Mouse (Mus musculus) embryonic facial prominence, embryonic 15.5 days (tissue): Measurements from ENCODE around the gene Tor2a. TPM values are rescaled to one million over a fixed set of nuclear protein-coding genes. Genes with fewer than 3 reads are reported as not detected.

Source experiments
- ATAC-seq: fragments of 200-750 bp; cut with Nextera tagmentation; 2 replicates; pipeline ENCODE4 v1.8.0; 2017; ENCODE audit warnings: low read depth, moderate TSS enrichment; ENCODE audit not compliant: insufficient number of reproducible peaks, low FRiP score, low TSS enrichment
- H3K27ac ChIP-seq: fragments of 300-500 bp; sonication (generic); replicated peaks from 2 replicates; pipeline ENCODE4 v1.5.1; 2015; ENCODE audit warnings: mild to moderate bottlenecking, inconsistent platforms
- H3K27me3 ChIP-seq: fragments of 300-500 bp; sonication (generic); 2 replicates; pipeline ENCODE4 v1.6.1; 2015; ENCODE audit warnings: inconsistent platforms
- H3K36me3 ChIP-seq: fragments of 300-500 bp; sonication (generic); 2 replicates; pipeline ENCODE4 v1.6.1; 2015; ENCODE audit warnings: mild to moderate bottlenecking, inconsistent platforms
- H3K4me1 ChIP-seq: fragments of 300-500 bp; sonication (generic); 2 replicates; pipeline ENCODE4 v1.6.1; 2015; ENCODE audit warnings: inconsistent platforms
- H3K4me2 ChIP-seq: fragments of 300-500 bp; sonication (generic); replicated peaks from 2 replicates; pipeline ENCODE4 v1.6.1; 2015; ENCODE audit warnings: mild to moderate bottlenecking, inconsistent platforms
- H3K4me3 ChIP-seq: fragments of 300-500 bp; sonication (generic); replicated peaks from 2 replicates; pipeline ENCODE4 v1.5.1; 2015; ENCODE audit warnings: mild to moderate bottlenecking, inconsistent platforms
- H3K9ac ChIP-seq: fragments of 300-500 bp; sonication (generic); 2 replicates; pipeline ENCODE4 v1.6.1; 2015; ENCODE audit warnings: inconsistent platforms
- H3K9me3 ChIP-seq: fragments of 300-500 bp; sonication (generic); replicated peaks from 2 replicates; pipeline ENCODE4 v1.6.1; 2016; ENCODE audit warnings: inconsistent platforms
- WGBS: fragments of 180-500 bp; shearing (Covaris S2); methylation state at CpG from one replicate; pipeline ENCODE4 v1.1.7; 2015; 5-methylcytosine and 5-hydroxymethylcytosine counted together
- polyA plus RNA-seq: library from polyadenylated mRNA; unstranded; fragments of >200 nt; fragmentation: Nextera tagmentation; extraction: Ambion mirVana; gene quantifications from 2 replicates; pipeline ENCODE4 v1.2.1, GENCODE M21; 2015

Gene Tor2a
- polyA plus RNA-seq, 1 experiment from 2014 or later: 69.0 TPM

- peak overlapping the region; percentile 15; the same call in 1 of the 2 replicates for H3K4me2 ChIP-seq
- no peaks in the 10 kb centered on the region for H3K9me3 ChIP-seq
- no peak overlapping the region for H3K4me3 ChIP-seq
- no peaks in the 10 kb centered on the region for H3K36me3 ChIP-seq
- peak overlapping the region; percentile 74 for H3K27ac ChIP-seq
- H3K27me3 ChIP-seq: no peaks in the 10 kb centered on the region
- no peak overlapping the region for H3K9ac ChIP-seq
- 8% methylated on average over 11 of the region's 11 CpGs for whole genome bisulfite sequencing
- no peak for ATAC-seq
- H3K4me1 ChIP-seq: peaks cover 49% of the 10 kb centered on the region
Observed at GRCm38 (mm10) chr2:32730854-32731253, 26.2 kb upstream of the Tor2a start.

GRCm38 (mm10) chr2:32731911-32732310 lies 25.1 kb upstream of the Tor2a start:
- Histone ChIP-seq H3K4me3 (no peak overlapping the region), H3K27me3 (no peaks in the 10 kb centered on the region), H3K4me1 (peaks cover 48% of the 10 kb centered on the region), H3K4me2 (no peak overlapping the region), H3K36me3 (no peaks in the 10 kb centered on the region), H3K27ac (peak overlapping the region; percentile 45), H3K9ac (no peak overlapping the region), H3K9me3 (no peaks in the 10 kb centered on the region)
- 50% methylated on average over 4 of the region's 4 CpGs for WGBS
- no peak for ATAC-seq

GRCm38 (mm10) chr2:32732695-32733094 lies 24.3 kb upstream of the Tor2a start:
- H3K4me3 ChIP-seq: no peak overlapping the region
- WGBS: 66% methylated on average over 6 of the region's 6 CpGs
- no peaks in the 10 kb centered on the region for H3K27me3 ChIP-seq
- peaks cover 43% of the 10 kb centered on the region for H3K4me1 ChIP-seq
- no peak for ATAC-seq
- no peak overlapping the region for H3K9ac ChIP-seq
- no peak overlapping the region for H3K4me2 ChIP-seq
- no peaks in the 10 kb centered on the region for H3K9me3 ChIP-seq
- H3K27ac ChIP-seq: no peak overlapping the region
- H3K36me3 ChIP-seq: no peaks in the 10 kb centered on the region

DNA sequence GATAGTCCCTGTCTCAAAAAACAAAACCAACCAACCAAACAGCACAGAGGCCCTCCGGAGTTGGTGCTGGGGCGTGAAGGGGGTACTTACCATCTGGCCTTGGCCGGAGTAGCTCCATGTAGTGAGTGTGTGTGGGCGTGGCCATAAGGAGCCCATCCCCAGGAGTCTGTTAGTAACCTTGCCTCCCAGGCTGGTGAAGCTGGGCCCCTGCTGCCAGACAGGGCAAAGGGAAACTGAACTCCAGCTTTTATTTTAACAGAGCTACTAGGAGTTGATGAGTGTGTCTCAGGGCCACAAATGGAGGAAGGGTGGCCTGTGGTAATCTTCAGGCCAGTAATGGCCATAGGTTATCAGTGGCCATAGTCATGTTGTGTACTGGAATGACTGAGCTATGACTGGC lies 22.6 kb upstream of the Tor2a start:
- H3K27me3 ChIP-seq: no peaks in the 10 kb centered on the region
- no peaks in the 10 kb centered on the region for H3K36me3 ChIP-seq
- H3K4me1 ChIP-seq: peaks cover 32% of the 10 kb centered on the region
- no peak for ATAC-seq
- no peaks in the 10 kb centered on the region for H3K9me3 ChIP-seq
- 35% methylated on average over 4 of the region's 4 CpGs for WGBS
- no peak overlapping the region for H3K4me2 ChIP-seq
- H3K27ac ChIP-seq: 0 out of 2 replicates have a peak overlapping the region, but pooled peaks have one; percentile 14
- no peak overlapping the region for H3K9ac ChIP-seq
- H3K4me3 ChIP-seq: no peak overlapping the region

DNA sequence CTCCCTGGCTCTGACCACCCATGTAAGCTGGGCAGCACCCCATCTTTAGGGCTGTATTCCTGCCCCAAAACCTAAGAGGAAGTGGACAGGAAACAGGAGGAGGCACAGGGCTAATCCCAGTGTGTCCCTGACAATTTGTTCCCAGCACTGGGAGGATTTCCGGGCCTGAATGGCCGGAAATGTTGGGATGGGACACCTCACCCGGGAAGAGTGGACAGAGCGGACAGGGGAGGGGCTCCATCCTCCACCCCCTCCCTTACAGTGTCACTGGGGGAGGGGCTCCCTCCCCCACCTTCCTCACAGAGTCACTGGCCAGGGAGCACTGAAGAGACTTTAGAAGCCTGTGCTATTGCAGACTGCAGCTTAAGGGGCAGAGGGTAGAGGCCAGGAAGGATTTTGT lies 22.1 kb upstream of the Tor2a start:
- Histone ChIP-seq H3K27ac (no peak overlapping the region), H3K4me2 (no peak overlapping the region), H3K4me1 (peaks cover 31% of the 10 kb centered on the region), H3K9me3 (no peaks in the 10 kb centered on the region), H3K36me3 (no peaks in the 10 kb centered on the region), H3K27me3 (peaks cover 3% of the 10 kb centered on the region; the same call in 1 of the 2 replicates), H3K4me3 (no peak overlapping the region), H3K9ac (no peak overlapping the region)
- WGBS: 41% methylated on average over 4 of the region's 4 CpGs
- no peak for ATAC-seq

- Histone ChIP-seq H3K4me2 (no peak overlapping the region), H3K4me3 (no peak overlapping the region), H3K9me3 (no peaks in the 10 kb centered on the region), H3K36me3 (no peaks in the 10 kb centered on the region), H3K9ac (no peak overlapping the region), H3K27me3 (peaks cover 8% of the 10 kb centered on the region), H3K27ac (no peak overlapping the region), H3K4me1 (peaks cover 27% of the 10 kb centered on the region)
- WGBS: 45% methylated on average over 3 of the region's 3 CpGs
- ATAC-seq: no peak
Observed at GRCm38 (mm10) chr2:32736306-32736829, 20.7 kb upstream of the Tor2a start.

GRCm38 (mm10) chr2:32737008-32737407 lies 20.0 kb upstream of the Tor2a start:
- WGBS: 53% methylated on average over 6 of the region's 6 CpGs
- H3K4me1 ChIP-seq: peaks cover 29% of the 10 kb centered on the region
- no peaks in the 10 kb centered on the region for H3K36me3 ChIP-seq
- no peak for ATAC-seq
- H3K27ac ChIP-seq: no peak overlapping the region
- H3K9me3 ChIP-seq: no peaks in the 10 kb centered on the region
- H3K27me3 ChIP-seq: peaks cover 13% of the 10 kb centered on the region
- H3K4me3 ChIP-seq: no peak overlapping the region
- no peak overlapping the region for H3K9ac ChIP-seq
- H3K4me2 ChIP-seq: no peak overlapping the region

GRCm38 (mm10) chr2:32739311-32739710 lies 17.7 kb upstream of the Tor2a start:
- no peaks in the 10 kb centered on the region for H3K36me3 ChIP-seq
- peaks cover 20% of the 10 kb centered on the region for H3K27me3 ChIP-seq
- peaks cover 28% of the 10 kb centered on the region for H3K4me1 ChIP-seq
- no peaks in the 10 kb centered on the region for H3K9me3 ChIP-seq
- H3K4me2 ChIP-seq: no peak overlapping the region
- ATAC-seq: no peak
- no peak overlapping the region for H3K9ac ChIP-seq
- no peak overlapping the region for H3K27ac ChIP-seq
- no peak overlapping the region for H3K4me3 ChIP-seq
- WGBS: 64% methylated on average over 4 of the region's 4 CpGs

GRCm38 (mm10) chr2:32740916-32741272 lies 16.1 kb upstream of the Tor2a start, which contains the start of gene 6330409D20Rik:
6330409D20Rik (minus strand) TSS chr2:32741016.
- Histone ChIP-seq H3K9ac (peak within 1 kb of the TSS; percentile 23; the same call in 1 of the 2 replicates), H3K4me1 (peaks cover 19% of the 10 kb centered on the region), H3K36me3 (peaks cover 6% of the 10 kb centered on the region), H3K9me3 (no peaks in the 10 kb centered on the region), H3K4me3 (peak within 1 kb of the TSS; percentile 49), H3K27ac (no peak within 1 kb of the TSS), H3K4me2 (peak within 1 kb of the TSS; percentile 93), H3K27me3 (peaks cover 20% of the 10 kb centered on the region)
- ATAC-seq: no peak
- WGBS: 9% methylated on average over 11 of the region's 11 CpGs

GRCm38 (mm10) chr2:32741273-32742172 lies 15.5 kb upstream of the Tor2a start:
- Histone ChIP-seq H3K36me3 (peaks cover 12% of the 10 kb centered on the region), H3K4me2 (peak overlapping the region; percentile 93), H3K27ac (no peak overlapping the region), H3K9ac (peak overlapping the region; percentile 23; the same call in 1 of the 2 replicates), H3K27me3 (peaks cover 20% of the 10 kb centered on the region), H3K9me3 (no peaks in the 10 kb centered on the region), H3K4me1 (peaks cover 19% of the 10 kb centered on the region), H3K4me3 (peak overlapping the region; percentile 49)
- 5% methylated on average over 47 of the region's 58 CpGs for WGBS
- ATAC-seq: peak; percentile 55

DNA sequence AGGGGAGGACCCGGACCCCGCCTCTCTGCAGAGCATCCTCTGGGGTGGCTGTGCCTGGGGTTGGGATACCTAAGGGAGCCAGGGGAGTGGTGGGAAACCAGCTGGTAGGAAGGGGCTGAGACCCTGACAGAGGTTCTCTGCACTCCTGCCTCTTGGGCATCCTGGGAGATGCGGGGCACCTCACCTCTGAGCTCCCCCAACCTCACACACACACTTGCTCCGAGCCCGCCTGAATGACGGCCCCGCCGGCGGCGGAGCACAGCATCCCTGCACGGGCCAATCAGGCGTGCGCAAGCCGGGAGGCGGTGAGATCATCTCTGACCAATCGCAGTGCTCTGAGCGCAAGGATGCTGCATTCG lies 14.9 kb upstream of the Tor2a start:
- H3K27me3 ChIP-seq: peaks cover 20% of the 10 kb centered on the region
- H3K4me1 ChIP-seq: peaks cover 19% of the 10 kb centered on the region
- peak overlapping the region; percentile 49 for H3K4me3 ChIP-seq
- H3K27ac ChIP-seq: no peak overlapping the region
- ATAC-seq: peak; percentile 66
- peaks cover 18% of the 10 kb centered on the region for H3K36me3 ChIP-seq
- H3K9me3 ChIP-seq: no peaks in the 10 kb centered on the region
- H3K4me2 ChIP-seq: peak overlapping the region; percentile 93
- H3K9ac ChIP-seq: no peak overlapping the region
- 6% methylated on average over 18 of the region's 18 CpGs for WGBS
